Mouse (Mus musculus) macrophage (primary cell): Measurements from ENCODE around the gene Lrrc9. TPM values are rescaled to one million over a fixed set of nuclear protein-coding genes. Genes with fewer than 3 reads are reported as not detected.

Experiments used
- H3K27ac ChIP-seq: fragments of 350-480 bp; formaldehyde crosslinking; 2 replicates; pipeline ENCODE4 v1.9.0; 2021
- H3K36me3 ChIP-seq: fragments of 350-480 bp; formaldehyde crosslinking; 2 replicates; pipeline ENCODE4 v1.9.0; 2021; ENCODE audit errors: inconsistent target
- H3K4me3 ChIP-seq: fragments of 350-480 bp; formaldehyde crosslinking; 2 replicates; pipeline ENCODE4 v1.9.0; 2021; ENCODE audit errors: inconsistent target
- H3K79me2 ChIP-seq: fragments of 350-480 bp; formaldehyde crosslinking; 2 replicates; pipeline ENCODE4 v1.9.0; 2021; ENCODE audit errors: inconsistent target
- WGBS: methylation state at CpG from one replicate; pipeline ENCODE4 v1.1.7; 2026; ENCODE audit warnings: inconsistent platforms; ENCODE audit not compliant: missing documents; 5-methylcytosine and 5-hydroxymethylcytosine counted together
- polyA plus RNA-seq: library from polyadenylated mRNA; stranded (reverse); fragments of 250-400 nt; gene quantifications from 3 replicates; pipeline ENCODE4 v1.2.4, GENCODE M21; 2018; ENCODE audit warnings: inconsistent platforms
- total RNA-seq, 78 experiments: library from RNA; depleted of rRNA; stranded (reverse); fragments of 250-400 nt; gene quantifications; 1 replicate in 9 of 78; 2 replicates in 24 of 78; 3 replicates in 43 of 78; 4 replicates in 2 of 78; pipeline ENCODE4 v1.2.4; 2018; ENCODE audit warnings: inconsistent platforms in 56 of 78

The Lrrc9 gene
- 1 to 10 TPM in 2 of 26 experiments, under 1 TPM in 8, not detected in 16; 0.25 to 1.2 (median 0.46) TPM for total RNA-seq (2018; cell fraction: chromatin; rRNA removed)
- total RNA-seq (2018; cell fraction: cytosol; rRNA removed): under 1 TPM in 19 of 26 experiments, not detected in 7; under 0.01 to 0.16 (median 0.05) TPM
- total RNA-seq (2018; cell fraction: nucleus; rRNA removed): under 1 TPM in 2 of 26 experiments, not detected in 24; 0.21 to 0.96 TPM
- polyA plus RNA-seq: 0.07 to 0.09 TPM in 2 of 3 replicates, not detected in the other

DNA sequence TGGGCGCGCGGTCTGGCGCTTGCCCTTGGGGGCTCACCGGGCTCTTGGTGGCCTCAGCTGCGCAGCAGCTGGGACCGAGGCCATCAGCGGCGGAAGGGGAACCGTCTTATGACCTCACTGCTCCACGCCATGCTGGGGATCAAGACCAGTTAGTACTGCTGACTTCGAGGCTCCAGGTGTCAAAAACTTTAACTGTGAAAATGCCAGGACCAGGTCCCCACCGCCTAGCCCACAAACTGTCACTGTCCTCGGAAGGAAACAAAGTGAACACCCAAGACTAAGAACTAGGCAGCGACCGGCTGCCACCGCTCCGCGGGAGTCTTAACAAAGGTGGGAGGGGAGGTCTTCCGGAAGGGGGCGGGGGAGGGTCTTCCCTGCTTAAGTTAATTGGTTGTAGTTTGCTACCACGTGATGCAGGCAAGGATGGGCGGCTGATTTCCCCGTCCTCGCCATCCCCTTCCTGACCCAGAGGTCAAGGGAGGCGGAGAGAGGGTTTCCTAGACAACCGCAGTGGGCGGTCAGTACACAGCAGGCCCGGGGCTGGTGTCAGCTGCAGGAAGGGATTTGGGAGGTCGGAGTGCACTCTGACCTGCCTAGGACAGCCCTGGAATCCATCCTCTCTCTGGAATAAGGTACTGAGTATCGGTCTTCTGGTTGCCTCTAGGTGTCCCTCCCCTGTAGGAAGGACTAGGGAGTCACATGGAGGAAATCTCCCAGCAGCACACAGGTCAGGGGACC, at the start of gene Lrrc9:
Gene Lrrc9, plus strand, starts transcription at position 28 of the 738 bp plus-strand sequence.
- 10% methylated on average over 31 of the region's 31 CpGs for WGBS
- no peaks in the 10 kb centered on the region for H3K36me3 ChIP-seq
- H3K79me2 ChIP-seq: no peaks in the 10 kb centered on the region
- no peak within 1 kb of the TSS for H3K27ac ChIP-seq
- H3K4me3 ChIP-seq: no peak within 1 kb of the TSS

GRCm38 (mm10) chr12:72393046-72393805, 48.4 kb upstream of the Lrrc9 start:
- H3K4me3 ChIP-seq: no peak overlapping the region
- 81% methylated on average over 13 of the region's 13 CpGs for whole genome bisulfite sequencing
- H3K27ac ChIP-seq: no peak overlapping the region
- no peaks in the 10 kb centered on the region for H3K79me2 ChIP-seq
- no peaks in the 10 kb centered on the region for H3K36me3 ChIP-seq

DNA sequence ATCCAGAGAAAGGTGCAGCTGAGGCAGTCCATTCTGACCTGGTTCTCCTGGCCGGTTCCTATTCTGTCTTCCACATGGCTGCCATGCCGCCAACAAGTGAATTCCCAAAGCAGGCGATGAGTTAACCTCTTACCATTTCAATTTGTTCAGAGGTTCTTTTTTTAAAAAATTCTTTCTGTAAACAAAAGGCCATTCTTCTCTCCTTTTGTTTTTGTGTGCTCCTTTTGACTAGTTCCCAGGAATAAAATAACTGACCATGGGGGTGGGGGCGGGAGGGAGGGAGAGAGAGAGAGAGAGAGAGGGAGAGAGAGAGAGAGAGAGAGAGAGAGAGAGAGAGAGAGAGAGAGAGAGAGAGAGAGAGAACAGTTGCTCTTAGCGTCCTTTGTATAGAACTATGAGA, 36.6 kb upstream of the Lrrc9 start:
- Histone ChIP-seq H3K27ac (no peak overlapping the region), H3K79me2 (no peaks in the 10 kb centered on the region), H3K4me3 (no peak overlapping the region), H3K36me3 (no peaks in the 10 kb centered on the region)
- WGBS: 79% methylated on average over 4 of the region's 5 CpGs

- 34% methylated on average over 11 of the region's 11 CpGs for WGBS
- Histone ChIP-seq H3K36me3 (no peaks in the 10 kb centered on the region), H3K79me2 (no peaks in the 10 kb centered on the region), H3K4me3 (peak overlapping the region; percentile 34; the same call in 1 of the 2 replicates), H3K27ac (no peak overlapping the region)
Observed at GRCm38 (mm10) chr12:72407146-72407545, 34.5 kb upstream of the Lrrc9 start.

- H3K4me3 ChIP-seq: peak overlapping the region; percentile 34
Observed at GRCm38 (mm10) chr12:72407721-72408110, 34.0 kb upstream of the Lrrc9 start.

DNA sequence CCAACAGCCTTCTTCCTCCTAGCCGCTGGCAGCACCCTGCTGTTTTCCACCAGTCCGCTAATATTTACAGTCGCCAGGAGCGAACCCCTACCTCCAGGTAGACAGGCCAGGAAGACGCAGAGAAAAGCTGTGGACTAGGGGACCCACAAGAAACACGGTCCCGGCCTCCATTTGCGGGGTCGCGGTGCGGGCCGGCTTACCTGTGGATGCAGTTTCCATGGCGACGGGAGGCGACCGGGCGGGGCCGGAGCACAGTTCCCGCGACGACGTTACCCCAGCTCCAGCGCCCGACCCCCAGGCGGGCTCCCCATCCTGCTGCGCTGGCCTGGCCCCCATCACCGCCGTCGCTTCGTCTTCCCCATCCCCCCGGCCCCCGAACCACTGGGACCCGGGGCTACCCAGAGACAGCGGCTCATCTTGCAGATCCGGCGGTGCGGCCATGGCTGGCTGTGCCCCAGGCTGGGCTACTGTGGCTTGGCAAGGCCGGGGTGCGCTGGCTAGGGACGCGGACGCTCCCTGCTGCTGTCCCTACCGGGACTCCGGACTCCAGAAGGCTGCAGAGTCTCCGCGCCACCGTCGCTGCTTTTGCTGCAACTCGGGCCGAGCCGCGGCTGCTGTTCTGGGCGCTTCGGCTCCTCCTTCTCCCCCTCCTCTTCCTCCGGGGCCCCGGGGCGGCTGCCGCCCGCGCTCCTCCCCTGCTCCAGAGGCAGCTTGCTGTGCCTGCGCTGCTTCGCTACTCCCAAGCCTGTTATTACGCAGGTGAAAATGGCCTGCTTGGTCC, 33.4 kb upstream of the Lrrc9 start:
- H3K4me3 ChIP-seq: peak overlapping the region; percentile 34
- H3K36me3 ChIP-seq: no peaks in the 10 kb centered on the region
- H3K27ac ChIP-seq: no peak overlapping the region
- WGBS: 2% methylated on average over 62 of the region's 63 CpGs
- H3K79me2 ChIP-seq: no peaks in the 10 kb centered on the region

More at GRCm38 (mm10) chr12:72407721-72408110, 34.0 kb upstream of the Lrrc9 start:
- no peak overlapping the region for H3K27ac ChIP-seq
- WGBS: 2% methylated on average over 17 of the region's 17 CpGs
- no peaks in the 10 kb centered on the region for H3K36me3 ChIP-seq
- H3K79me2 ChIP-seq: no peaks in the 10 kb centered on the region

DNA sequence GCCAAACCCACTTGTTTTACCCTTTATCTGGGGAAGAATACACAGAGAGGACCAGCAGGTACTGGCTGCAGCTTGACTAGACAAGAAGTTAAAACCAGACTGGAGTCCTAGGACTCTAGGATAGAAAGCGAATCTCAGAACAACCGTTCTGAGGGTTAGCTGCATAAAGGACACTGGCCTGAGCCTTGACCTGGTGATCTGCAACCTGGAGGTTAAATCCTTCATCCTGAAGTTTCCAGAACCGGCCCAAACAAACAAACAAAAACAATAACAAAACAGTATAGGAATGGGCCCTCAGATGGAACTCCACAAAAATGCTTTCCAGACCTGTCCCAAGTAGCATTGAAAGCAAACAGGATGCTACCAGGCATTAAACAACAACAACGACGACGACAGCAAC, 32.7 kb upstream of the Lrrc9 start, which contains the start of gene Rtn1:
Gene Rtn1, minus strand, starts transcription at position 101 of the 400 bp plus-strand sequence.
- peak within 1 kb of the TSS; percentile 34 for H3K4me3 ChIP-seq
- no peak within 1 kb of the TSS for H3K27ac ChIP-seq
- no peaks in the 10 kb centered on the region for H3K79me2 ChIP-seq
- no peaks in the 10 kb centered on the region for H3K36me3 ChIP-seq
- 54% methylated on average over 6 of the region's 6 CpGs for WGBS

DNA sequence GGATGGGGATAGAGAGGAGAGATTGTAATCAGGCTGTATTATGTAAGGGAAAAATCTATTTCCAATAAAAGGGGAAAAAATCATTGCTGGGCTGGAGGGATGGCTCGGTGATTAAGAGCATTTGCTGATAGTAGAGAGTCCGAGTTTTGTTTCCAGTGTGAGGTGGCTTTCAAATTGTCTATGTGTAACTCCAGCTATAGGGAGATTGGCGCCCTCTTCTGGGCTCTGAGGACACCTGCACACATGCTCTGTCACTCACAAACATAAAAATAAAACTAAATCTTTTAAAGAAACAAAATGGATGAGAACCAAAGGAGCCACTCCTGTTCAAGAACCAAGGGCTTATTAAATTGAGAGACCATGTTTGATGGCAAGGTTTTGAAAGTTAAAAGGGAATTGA, 23.9 kb upstream of the Lrrc9 start:
- H3K4me3 ChIP-seq: no peak overlapping the region
- H3K27ac ChIP-seq: no peak overlapping the region
- no peaks in the 10 kb centered on the region for H3K79me2 ChIP-seq
- H3K36me3 ChIP-seq: no peaks in the 10 kb centered on the region
- WGBS: 45% methylated on average over 3 of the region's 3 CpGs

DNA sequence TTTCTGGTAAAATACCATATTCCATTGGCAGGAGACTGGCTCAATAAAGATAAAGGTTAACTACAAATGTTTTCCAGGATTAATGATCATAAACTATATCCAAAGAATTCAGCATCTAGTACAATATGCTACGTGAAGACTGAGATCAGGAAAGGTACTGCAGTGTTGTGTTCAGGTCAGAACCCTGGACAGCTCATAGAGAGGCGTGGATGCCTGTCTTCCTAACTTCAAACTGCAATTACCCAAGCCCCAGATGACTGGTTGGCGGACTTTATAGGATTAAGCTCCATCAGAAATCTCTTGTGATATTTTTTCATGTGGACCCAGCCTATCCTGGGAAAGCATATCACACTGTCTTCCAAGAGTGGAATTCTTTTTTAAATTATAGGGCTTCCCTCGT, 19.0 kb upstream of the Lrrc9 start:
- no peak overlapping the region for H3K4me3 ChIP-seq
- WGBS: 45% methylated on average over 4 of the region's 4 CpGs
- no peak overlapping the region for H3K27ac ChIP-seq
- no peaks in the 10 kb centered on the region for H3K36me3 ChIP-seq
- H3K79me2 ChIP-seq: no peaks in the 10 kb centered on the region

DNA sequence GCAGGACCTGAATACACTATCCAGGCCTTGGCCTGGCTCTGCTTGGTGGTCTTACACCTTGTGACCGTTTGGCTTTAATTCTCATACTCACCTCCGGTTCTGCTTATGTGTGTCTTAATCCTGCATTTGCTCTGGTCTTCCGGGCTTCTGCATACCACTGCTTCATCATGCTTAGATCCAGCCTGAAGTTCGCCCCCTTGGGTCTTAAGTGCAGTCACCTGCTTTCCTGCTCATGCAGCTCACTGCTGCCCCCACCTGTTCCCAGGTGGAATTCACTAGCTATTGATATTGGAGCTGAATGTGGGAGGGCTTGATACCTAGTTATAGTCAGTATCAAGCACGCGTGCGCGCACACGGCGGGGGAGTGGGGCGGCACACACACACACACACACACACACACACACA, 13.9 kb upstream of the Lrrc9 start:
- H3K79me2 ChIP-seq: no peaks in the 10 kb centered on the region
- no peak overlapping the region for H3K27ac ChIP-seq
- H3K36me3 ChIP-seq: no peaks in the 10 kb centered on the region
- H3K4me3 ChIP-seq: no peak overlapping the region
- WGBS: 18% methylated on average over 11 of the region's 11 CpGs

- Histone ChIP-seq H3K36me3 (no peaks in the 10 kb centered on the region), H3K4me3 (no peak overlapping the region), H3K79me2 (no peaks in the 10 kb centered on the region), H3K27ac (no peak overlapping the region)
- 84% methylated on average over 4 of the region's 4 CpGs for WGBS
Observed at GRCm38 (mm10) chr12:72432209-72432608, 9.5 kb upstream of the Lrrc9 start.

DNA sequence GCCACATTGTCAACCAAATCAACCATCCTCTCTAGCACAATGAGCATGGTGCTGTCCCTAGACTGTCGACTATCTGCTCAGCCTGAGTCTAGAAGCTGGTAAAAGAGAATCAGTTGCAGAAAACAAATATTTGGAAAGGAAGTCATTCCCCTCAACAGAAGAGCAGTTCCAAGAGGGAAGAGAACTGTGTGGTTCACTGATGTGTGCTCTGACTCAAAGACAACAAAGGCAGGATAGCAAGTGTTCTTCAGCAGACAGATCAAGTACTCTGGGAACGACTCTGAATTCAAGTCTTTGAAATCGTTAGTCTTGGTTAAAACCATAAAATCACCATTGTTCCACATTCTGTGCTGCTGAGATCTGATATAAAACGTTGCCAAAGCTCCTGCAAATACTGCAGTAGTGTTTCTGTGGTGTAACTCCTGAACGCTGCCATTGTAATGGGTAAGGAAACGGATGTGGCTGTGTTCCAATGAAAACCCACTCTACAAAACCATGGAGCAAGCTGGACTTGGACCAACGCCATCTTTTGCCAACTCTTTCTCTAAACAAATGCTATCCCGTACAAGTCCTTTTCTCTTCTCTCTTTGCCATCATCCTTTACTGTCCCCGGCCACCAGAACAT, 8.3 kb upstream of the Lrrc9 start:
- no peaks in the 10 kb centered on the region for H3K36me3 ChIP-seq
- H3K79me2 ChIP-seq: no peaks in the 10 kb centered on the region
- no peak overlapping the region for H3K27ac ChIP-seq
- WGBS: 75% methylated on average over 9 of the region's 9 CpGs
- no peak overlapping the region for H3K4me3 ChIP-seq

GRCm38 (mm10) chr12:72437676-72438341, 3.9 kb upstream of the Lrrc9 start:
- Histone ChIP-seq H3K27ac (no peak overlapping the region), H3K4me3 (no peak overlapping the region), H3K36me3 (no peaks in the 10 kb centered on the region), H3K79me2 (no peaks in the 10 kb centered on the region)
- WGBS: 91% methylated on average over 10 of the region's 10 CpGs
